Mouse (Mus musculus) megakaryocyte-erythroid progenitor cell, adult 5-6 weeks (primary cell): ENCODE results near the gene Adsl. TPM values are rescaled to one million over a fixed set of nuclear protein-coding genes. Genes with fewer than 3 reads are reported as not detected.

Source experiments
- ATAC-seq: replicated peaks from 2 replicates; pipeline ENCODE4 v1.8.0; 2016; ENCODE audit warnings: mild to moderate bottlenecking, inconsistent platforms; ENCODE audit not compliant: severe bottlenecking, poor library complexity, low FRiP score, low TSS enrichment
- total RNA-seq, 2 experiments: library from RNA; stranded (forward) in 1 of 2; stranded (reverse) in 1 of 2; fragments of 200-1000, 215-1000 nt in 1 of 2; fragments of >200 nt in 1 of 2; fragmentation: Nextera tagmentation in 1 of 2; gene quantifications; 2 replicates each; pipeline ENCODE4 v1.2.3; 2014 to 2017

The Adsl gene
- total RNA-seq, 2 experiments from 2014 or later = 81.5 to 197 TPM

DNA sequence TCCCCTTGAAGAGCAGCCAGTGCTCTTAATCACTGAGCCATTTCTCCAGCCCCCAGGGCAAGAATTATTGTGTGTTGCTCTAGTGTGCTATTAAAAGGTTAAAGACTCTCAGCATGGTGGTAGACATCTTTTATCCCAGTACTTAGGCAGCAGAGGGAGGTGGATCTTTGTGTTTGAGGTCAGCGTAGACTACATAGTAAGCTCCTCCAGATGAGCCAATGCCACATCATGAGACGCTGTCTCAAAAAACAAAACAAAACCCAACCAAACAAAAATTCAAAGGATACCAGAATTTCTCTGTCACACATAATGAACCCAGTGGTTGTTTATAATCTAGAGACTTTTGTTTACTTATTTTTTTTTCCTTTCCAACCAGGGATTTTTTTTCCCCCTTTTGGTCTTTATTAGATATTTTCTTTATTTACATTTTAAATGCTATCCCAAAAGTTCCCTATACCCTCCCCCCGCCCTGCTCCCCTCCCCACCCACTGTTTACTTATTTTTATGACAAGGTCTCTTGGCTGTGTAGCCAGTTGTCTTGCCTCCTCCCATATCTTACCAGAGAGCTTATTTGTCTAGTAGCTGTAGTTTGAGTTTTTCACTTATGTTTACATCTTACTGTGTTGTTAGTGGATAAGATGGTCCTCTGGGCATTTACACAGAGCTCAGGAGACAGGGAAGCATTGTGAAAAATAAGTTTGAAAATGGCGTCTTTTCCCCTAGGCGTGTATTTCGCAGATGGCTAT is 48.0 kb downstream of the Adsl start:
- ATAC-seq = no peak

DNA sequence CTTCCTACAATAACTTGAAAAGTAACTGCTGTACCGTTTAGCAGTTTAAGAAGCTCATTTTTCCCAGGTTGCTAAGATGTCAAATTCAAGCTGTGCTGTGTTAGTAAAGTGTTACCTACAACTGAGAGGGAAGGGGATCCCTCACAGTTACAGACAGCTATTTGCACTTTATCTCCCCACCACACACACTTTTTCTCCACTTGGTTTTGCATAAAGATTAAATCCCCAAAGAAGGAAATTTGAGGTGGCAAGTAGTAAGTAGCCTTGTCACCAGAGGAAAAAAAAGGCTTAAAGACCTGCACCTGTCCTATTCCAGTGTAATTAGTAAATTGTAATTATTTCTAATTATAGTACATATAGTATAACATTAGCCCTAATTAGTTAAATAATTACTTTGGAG is 48.8 kb downstream of the Adsl start:
- ATAC-seq = no peak

DNA sequence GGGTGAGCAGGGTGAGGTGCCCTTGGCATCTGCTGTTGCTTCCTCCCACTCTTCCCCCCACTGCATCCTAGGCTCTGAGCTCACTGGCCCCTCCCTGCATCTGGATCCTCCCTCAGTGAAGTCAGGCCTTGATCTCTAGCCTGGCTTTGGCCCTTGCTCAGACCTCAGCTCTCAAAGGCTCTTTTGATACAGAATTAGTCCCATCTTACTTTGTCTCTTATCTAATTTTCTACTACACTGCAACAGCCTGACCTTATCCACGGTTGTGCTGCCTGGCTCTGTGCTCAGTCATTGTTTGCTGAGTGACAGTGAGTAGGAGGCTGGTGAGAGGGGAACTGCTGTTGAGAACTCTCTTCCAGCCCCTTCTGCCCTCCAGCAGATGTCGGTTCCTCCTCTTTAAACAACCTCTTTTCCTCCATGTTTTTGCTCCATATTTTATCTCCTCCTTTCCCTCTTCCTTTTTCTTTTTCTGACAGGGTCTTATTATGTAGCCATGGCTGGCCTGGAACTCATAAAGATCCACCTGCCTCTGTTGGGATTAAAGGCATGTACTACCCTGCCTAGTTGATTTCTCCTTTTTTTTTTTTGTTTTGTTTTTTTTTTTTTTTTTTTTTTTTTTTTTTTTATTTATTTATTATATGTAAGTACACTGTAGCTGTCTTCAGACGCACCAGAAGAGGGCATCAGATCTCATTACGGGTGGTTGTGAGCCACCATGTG is 52.3 kb downstream of the Adsl start:
- ATAC-seq = peak; percentile 85

DNA sequence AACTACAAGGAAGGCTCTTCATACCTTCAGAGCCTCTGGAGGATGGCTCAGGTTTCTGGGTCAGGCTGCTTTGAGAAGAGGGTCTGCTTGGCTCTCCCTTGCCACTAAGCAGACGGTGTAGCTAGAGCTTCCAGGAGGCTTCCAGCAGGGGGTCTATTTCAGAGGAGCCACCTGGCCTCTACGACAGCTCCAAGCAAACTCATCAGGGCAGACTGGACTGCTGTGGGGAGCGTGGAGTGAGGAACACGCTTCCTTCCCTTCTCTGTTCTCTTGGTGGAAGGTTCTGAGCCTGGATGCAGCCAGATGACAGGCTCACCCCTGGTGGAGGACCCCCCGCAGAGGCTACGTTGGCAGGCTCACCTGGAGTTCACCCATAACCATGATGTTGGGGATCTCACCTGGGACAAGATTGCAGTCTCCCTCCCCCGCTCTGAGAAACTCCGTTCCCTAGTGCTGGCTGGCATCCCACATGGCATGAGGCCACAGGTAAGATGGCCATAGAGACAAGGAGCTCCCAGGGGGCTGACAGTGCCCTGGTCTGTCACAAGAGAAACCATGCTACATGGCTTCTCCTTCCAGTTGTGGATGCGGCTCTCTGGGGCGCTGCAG is 57.9 kb downstream of the Adsl start:
- ATAC-seq = no peak

DNA sequence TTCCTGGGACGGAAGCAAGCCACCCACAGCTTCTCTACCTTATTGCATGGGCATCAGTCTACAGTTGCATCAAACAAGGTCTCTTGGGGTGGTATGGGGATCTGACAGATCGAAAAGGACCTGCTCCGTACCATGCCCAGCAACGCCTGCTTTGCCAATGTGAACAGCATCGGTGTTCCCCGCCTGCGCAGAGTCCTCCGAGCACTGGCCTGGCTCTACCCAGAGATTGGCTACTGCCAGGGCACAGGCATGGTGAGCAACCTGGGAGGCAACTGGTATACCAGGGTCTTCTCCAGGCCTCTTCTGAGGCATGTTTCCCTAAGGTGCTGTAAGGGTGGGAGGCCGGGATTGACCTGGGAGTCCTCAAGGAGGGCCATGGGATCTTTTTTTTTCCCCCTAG is 59.0 kb downstream of the Adsl start:
- no peak for ATAC-seq

DNA sequence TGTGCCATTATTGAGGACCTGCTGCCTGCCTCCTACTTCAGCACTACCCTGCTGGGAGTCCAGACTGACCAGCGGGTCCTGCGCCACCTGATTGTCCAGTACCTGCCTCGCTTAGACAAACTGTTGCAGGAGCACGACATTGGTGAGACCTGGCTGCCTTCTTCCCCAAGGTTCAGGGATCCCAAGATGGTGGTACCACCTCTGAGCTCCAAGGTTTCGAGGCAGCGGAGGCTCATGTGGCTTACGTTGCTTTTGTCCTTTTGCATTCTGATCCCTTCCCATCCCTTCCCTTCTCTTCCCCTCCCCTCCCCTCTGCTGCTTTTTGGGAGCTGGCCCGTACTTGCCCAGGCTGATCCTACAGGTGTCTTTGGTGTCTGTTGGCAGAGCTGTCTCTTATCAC is 59.6 kb downstream of the Adsl start:
- ATAC-seq = no peak

DNA sequence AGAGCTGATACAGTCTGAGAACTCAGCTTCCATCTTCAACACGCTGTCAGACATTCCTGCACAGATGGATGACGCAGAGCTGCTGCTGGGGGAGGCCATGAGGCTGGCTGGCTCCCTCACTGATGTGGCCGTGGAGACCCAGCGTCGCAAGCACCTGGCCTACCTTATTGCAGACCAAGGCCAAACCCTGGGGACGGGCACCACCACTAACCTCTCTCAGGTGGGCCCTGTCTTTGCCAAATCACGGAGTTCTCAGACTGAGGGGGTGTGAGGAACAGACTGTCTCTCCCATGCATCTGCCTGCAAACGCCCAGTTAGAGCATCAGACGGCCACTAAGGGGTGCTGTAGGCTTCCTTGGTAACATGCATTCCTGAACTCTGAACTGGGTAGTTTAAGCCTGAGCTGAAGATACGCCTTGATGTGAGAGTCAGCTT is 60.4 kb downstream of the Adsl start:
- ATAC-seq = no peak

DNA sequence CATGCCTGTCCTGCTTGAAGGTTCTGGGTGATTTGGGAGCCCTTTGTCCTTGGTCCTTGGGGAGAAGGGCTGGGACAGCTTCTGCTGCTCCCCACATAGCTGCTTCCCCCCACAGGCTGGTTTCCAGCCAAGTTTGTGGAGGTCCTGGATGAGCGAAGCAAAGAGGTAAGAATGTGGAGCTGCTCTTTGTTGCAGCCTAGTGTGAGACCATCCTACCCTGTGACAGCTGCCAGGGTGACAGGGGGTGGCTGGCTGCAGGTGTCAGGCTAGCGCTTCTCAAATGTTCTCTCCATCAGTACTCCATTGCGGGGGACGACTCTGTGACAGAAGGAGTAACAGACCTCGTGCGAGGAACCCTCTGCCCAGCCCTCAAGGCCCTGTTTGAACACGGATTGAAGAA is 61.8 kb downstream of the Adsl start:
- no peak for ATAC-seq

DNA sequence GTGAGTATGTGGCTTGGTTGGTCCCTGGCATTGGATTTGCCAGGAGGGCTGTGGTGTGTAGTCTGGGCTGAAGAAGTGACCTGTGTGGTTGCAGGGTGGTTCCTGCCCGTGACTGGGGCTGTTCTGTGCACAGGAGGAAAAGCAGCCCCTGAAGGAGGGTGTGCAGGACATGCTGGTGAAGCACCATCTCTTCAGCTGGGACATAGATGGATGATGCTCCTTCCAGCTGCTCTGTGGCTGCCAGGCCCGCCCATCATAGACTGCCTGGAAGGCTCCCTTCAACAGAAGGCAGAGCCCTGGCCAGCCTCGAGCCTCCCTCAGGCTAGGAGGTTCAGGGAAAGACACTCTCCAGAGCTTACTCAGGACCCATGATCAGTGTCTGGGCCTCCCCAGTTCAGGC is 63.2 kb downstream of the Adsl start:
- no peak for ATAC-seq

DNA sequence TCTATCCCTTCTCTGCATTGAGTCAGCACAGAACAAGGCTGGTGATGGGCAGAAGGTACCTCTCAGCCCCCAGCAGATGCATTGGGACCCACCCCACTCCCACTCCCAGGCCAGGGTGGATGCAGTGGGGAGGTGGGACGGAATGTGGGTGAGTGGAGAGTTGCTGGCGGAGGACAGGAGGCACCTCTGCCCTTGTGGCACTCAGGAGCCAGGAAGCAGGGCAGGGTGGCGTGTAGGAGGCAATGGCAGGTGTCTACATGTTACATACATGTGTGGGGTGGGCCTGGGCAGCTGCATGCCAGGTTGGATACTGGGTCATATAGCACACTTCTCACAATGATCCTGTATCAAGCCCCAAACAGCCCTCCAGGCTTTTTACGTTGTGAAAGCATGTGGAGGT is 64.1 kb downstream of the Adsl start:
- ATAC-seq = no peak

DNA sequence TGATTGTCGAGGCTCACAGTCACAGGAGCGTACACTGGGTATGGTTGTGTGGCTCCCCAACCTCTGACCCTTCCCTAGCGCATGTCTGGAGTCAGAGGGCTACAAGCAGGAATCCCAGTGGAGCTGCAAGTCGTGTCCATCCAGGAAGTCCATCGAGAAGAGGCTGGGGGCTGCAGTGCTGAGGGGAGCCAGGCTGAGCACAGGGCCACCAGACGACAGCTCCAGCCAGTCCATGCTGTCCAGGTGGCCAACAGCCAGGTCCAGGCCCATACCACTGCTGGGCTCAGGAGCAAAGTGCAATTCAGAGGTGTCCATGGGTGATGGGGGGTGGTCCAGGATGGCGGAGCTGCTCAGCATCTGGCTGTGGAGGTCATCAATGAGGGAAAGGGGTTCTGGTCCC is 64.9 kb downstream of the Adsl start:
- ATAC-seq = no peak

DNA sequence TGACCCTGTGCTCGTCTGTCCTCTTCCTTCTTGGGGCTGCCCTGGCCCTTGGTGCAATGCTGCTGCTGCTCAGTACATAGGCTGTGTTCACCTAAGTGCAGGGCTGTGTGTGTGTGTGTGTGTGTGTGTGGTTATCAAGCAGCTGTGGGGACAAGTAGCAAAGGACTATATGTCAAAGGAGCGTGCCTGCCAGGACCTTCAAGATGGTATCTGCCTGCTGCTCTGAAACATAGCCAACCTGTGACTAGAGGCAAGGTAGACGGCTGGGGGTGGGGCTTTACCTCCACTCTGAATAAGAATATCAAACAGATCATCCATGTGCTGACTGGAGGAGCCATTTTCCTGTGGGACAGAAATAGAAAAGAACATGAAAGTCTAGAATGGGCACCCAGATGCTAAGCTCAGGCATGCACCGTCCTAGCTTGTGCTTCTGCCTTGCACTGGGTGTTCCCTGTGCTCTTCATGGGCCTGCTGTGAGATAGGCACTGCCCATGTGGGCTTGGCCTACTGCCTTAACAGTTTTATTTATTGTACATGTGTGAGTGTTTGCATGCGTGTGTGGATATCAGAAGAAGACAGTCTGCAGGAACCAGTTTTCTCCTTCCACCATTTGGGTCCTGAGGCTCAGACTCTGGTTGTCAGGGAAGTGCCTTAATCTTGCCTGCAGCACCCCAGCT is 66.9 kb downstream of the Adsl start:
- peak; percentile 73 for ATAC-seq

DNA sequence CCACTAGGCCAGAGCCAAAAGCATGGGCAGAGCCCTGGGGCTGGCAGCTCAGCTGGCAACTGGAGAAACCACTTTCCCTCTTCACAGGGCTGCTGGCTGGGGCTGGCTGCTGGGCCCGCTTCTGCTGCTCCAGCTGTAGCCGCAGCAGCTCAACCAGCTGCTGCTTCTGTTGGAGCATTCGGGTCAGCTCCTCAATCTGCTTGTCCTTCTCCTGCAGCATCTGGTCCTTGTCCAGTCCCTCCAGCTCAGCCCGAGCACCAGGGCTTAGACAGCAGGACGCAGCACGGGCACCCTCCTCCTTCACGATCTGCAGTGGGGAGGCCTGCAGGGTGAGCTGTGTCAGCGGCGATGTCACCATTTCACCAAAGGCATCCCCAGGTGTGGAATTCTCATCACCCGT is 68.2 kb downstream of the Adsl start:
- ATAC-seq = no peak

DNA sequence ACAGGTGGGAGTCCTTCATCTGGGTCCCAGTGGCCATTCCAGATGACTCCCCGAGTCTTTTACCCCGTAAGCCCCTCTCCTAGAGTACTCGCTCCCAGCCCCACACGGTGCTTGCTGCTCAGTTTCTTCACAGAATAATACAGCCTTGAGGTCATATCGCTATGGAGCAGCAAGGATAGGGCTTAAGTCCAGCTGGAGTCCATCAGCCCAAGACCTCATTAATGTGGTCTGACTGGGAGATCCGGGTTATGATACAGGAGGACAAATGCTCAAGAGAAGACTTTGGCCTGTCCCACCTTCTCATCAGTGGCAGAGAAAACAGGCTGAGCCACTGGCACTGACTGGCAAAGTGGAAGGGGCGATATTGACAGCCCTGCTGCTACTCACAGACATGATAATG is 69.0 kb downstream of the Adsl start:
- no peak for ATAC-seq

Other genes starting within 250 kb of the Adsl start
- 79.3 and 89.0 TPM in 2 replicates for gene Tnrc6b, start 237.2 kb upstream of the Adsl start, total RNA-seq (2014; fragmentation: Nextera tagmentation)
- gene Tnrc6b, start 237.2 kb upstream of the Adsl start, total RNA-seq (2017) = 40.3 and 48.5 TPM in 2 replicates
- gene Sgsm3, start 29.3 kb downstream of the Adsl start, total RNA-seq (2014; fragmentation: Nextera tagmentation) = 15.8 and 26.9 TPM in 2 replicates
- gene Sgsm3, start 29.3 kb downstream of the Adsl start, total RNA-seq (2017) = 43.5 and 57.1 TPM in 2 replicates
- 21.2 and 23.5 TPM in 2 replicates for gene Mrtfa, start 242.3 kb downstream of the Adsl start, total RNA-seq (2014; fragmentation: Nextera tagmentation)
- 2.5 and 3.7 TPM in 2 replicates for gene Mrtfa, start 242.3 kb downstream of the Adsl start, total RNA-seq (2017)